ENCODE assay signal across 9 mouse cellular contexts in genomic region chr1:186250316-186250715, GRCm38 (mm10).
DNase-seq lines count a peak whose midpoint lies in the region; TF ChIP-seq lines count a peak whose summit lies in the region.
"Had no signal": no experiment of that assay in that cellular context is flagged by ENCODE, and none has a peak within 500 bp of the region (broad histone marks: within the 10 kb centered on the region; RNA-seq: fewer than 3 reads in every experiment).

No protein-coding gene starts in this region.

- DNase-seq in adrenal gland, adult 2 months, result peak; percentile 22
- no peak for DNase-seq in adrenal gland, postnatal 4 days (ENCODE audit: low spot score in 2 of 2)
- no peak for DNase-seq in layer of hippocampus, adult 2 months (ENCODE audit: low spot score in 2 of 2)
- DNase-seq in layer of hippocampus, postnatal 36 days, result no peak
- DNase-seq in gastrocnemius, adult 18-20 months (ENCODE audit: low spot score), result peak; percentile 30
- DNase-seq in lung, postnatal 4 days, result peak; percentile 45 to 65
- DNase-seq in spleen, postnatal 10 days (ENCODE audit: low spot score in 2 of 2), result no peak
- DNase-seq in cerebellum, adult 11 months, result no peak

- 0 out of 2 replicates have a peak overlapping the region, but pooled peaks have one; percentile 2 for H3K27ac ChIP-seq in layer of hippocampus, adult 2 months

- TF ChIP-seq CTCF in layer of hippocampus, adult 2 months (conservative IDR thresholded peaks at IDR 0.05), result no peak

- H3K4me3 ChIP-seq in layer of hippocampus, adult 2 months, result no peak overlapping the region
- H3K4me3 ChIP-seq: erythroblast, embryonic 14.5 days had no signal

Comparison
In these comparisons a context has a peak if more than half of its experiments do, and no peak if none do; other contexts are left out.
1. DNase-seq: peak in adrenal gland, adult 2 months (single experiment), gastrocnemius, adult 18-20 months (single experiment) and lung, postnatal 4 days (2 of 2); none in adrenal gland, postnatal 4 days (0 of 2), layer of hippocampus, adult 2 months (0 of 2), layer of hippocampus, postnatal 36 days (0 of 2), spleen, postnatal 10 days (0 of 2) and cerebellum, adult 11 months (single experiment).